Mouse (Mus musculus) lung, postnatal 0 days (tissue): Measurements from ENCODE around the gene G3bp1. TPM values are rescaled to one million over a fixed set of nuclear protein-coding genes. Genes with fewer than 3 reads are reported as not detected.

ENCODE experiments used
- ATAC-seq: fragments of 200-750 bp; cut with Nextera tagmentation; 2 replicates; pipeline ENCODE4 v1.8.0; 2017; ENCODE audit warnings: moderate library complexity
- DNase-seq: peaks from one replicate; pipeline ENCODE4 v3.0.0-alpha.2; 2016; ENCODE audit warnings: low spot score
- H3K27ac ChIP-seq: fragments of 300-500 bp; sonication (generic); 2 replicates; pipeline ENCODE4 v1.5.1; 2014; ENCODE audit warnings: antibody characterized with exemption, mild to moderate bottlenecking, low read length, mixed read lengths
- H3K27me3 ChIP-seq: fragments of 300-500 bp; sonication (generic); replicated peaks from 2 replicates; pipeline ENCODE4 v1.6.1; 2014; ENCODE audit warnings: low read length, mixed read lengths; ENCODE audit not compliant: insufficient read depth
- H3K36me3 ChIP-seq: fragments of 300-500 bp; sonication (generic); 2 replicates; pipeline ENCODE4 v1.6.1; 2014; ENCODE audit warnings: low read length, mixed read lengths; ENCODE audit not compliant: insufficient read depth
- H3K4me1 ChIP-seq: fragments of 300-500 bp; sonication (generic); 2 replicates; pipeline ENCODE4 v1.6.1; 2014; ENCODE audit warnings: antibody characterized with exemption, low read depth, low read length, mixed read lengths; ENCODE audit not compliant: insufficient read depth
- H3K4me2 ChIP-seq: fragments of 300-500 bp; sonication (generic); replicated peaks from 2 replicates; pipeline ENCODE4 v1.6.1; 2014; ENCODE audit warnings: low read depth, mild to moderate bottlenecking, low read length, moderate library complexity, mixed read lengths
- H3K4me3 ChIP-seq: fragments of 300-500 bp; sonication (generic); 2 replicates; pipeline ENCODE4 v1.5.1; 2014; ENCODE audit warnings: low read depth, low read length
- H3K9ac ChIP-seq: fragments of 300-500 bp; sonication (generic); replicated peaks from 2 replicates; pipeline ENCODE4 v1.6.1; 2014; ENCODE audit warnings: low read depth, mild to moderate bottlenecking
- H3K9me3 ChIP-seq: fragments of 300-500 bp; sonication (generic); 2 replicates; pipeline ENCODE4 v1.6.1; 2016; ENCODE audit warnings: low read length, mixed read lengths
- CTCF ChIP-seq: IDR thresholded peaks from 2 replicates; pipeline ENCODE4 v1.5.1; 2016; ENCODE audit warnings: antibody characterized with exemption, mild to moderate bottlenecking
- EP300 ChIP-seq: IDR thresholded peaks from 2 replicates; pipeline ENCODE4 v1.6.1; 2016; ENCODE audit warnings: antibody characterized with exemption, mild to moderate bottlenecking, control low read depth
- WGBS: fragments of 180-500 bp; shearing (Covaris S2); extraction: QIAGEN DNeasy Blood & Tissue Kit; methylation state at CpG from one replicate; pipeline ENCODE4 v1.1.7; 2014; 5-methylcytosine and 5-hydroxymethylcytosine counted together
- microRNA-seq: library from miRNA; unstranded; fragments of <30 nt; microRNA quantifications from one replicate; pipeline ENCODE4, GENCODE M21; 2016
- polyA plus RNA-seq: library from polyadenylated mRNA; unstranded; fragments of >200 nt; fragmentation: Nextera tagmentation; extraction: Ambion mirVana; gene quantifications from 2 replicates; pipeline ENCODE4 v1.2.1, GENCODE M21; 2015

Gene G3bp1
- polyA plus RNA-seq, 1 experiment from 2014 or later: 47.7 TPM

DNA sequence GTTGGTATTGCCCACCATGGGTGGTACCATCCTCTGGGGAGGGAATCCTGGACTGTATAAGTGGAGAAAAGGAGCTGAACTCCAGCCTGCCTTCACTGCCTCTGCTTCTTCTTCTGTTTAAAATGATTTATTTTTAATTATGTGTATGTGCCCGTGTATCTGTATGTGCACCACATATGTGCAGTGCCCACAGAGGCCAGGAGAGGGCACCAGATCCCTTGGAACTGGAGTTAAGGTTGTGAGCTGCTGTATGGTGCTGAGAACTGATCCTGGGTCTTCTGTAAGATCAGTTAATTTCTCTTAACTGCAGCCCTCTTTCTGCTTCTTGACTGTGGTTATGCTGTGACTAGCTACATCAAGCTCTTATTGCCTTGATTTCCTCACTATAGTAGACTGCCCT lies 76.2 kb downstream of the G3bp1 start:
- Histone ChIP-seq H3K4me2 (no peak overlapping the region), H3K4me1 (no peaks in the 10 kb centered on the region), H3K4me3 (no peak overlapping the region), H3K27me3 (no peaks in the 10 kb centered on the region), H3K9me3 (no peaks in the 10 kb centered on the region), H3K36me3 (no peaks in the 10 kb centered on the region), H3K9ac (no peak overlapping the region), H3K27ac (no peak overlapping the region)
- TF ChIP-seq CTCF (no peak), EP300 (no peak)
- no peak for DNase-seq
- no peak for ATAC-seq
- WGBS: 43% methylated on average over 1 of the region's 1 CpGs

Small RNA genes within 50 kb of the gene (microRNA-seq; reads per million reads assigned to microRNA genes)
- not detected for gene Mir7652

Other genes starting within 250 kb of the G3bp1 start
- 0.23 TPM in 2 replicates for gene Fat2, start 133.1 kb upstream of the G3bp1 start, polyA plus RNA-seq
- gene Sparc, start 46.5 kb upstream of the G3bp1 start, polyA plus RNA-seq: 3,302 and 3,486 TPM in 2 replicates
- 440 and 498 TPM in 2 replicates for gene Atox1, start 8.4 kb upstream of the G3bp1 start, polyA plus RNA-seq
- not detected in 2 replicates for gene Glra1, start 138.5 kb downstream of the G3bp1 start, polyA plus RNA-seq